Mouse (Mus musculus) spleen, postnatal 14 days (tissue): ENCODE measurements at regions not wholly inside any gene's neighbourhood (a gene's known extent, or its start where the extent isn't known, plus 50 kb on each side); places are given as distances from the start of the nearest gene placed in this dataset.

ENCODE experiments used
- DNase-seq, 2 experiments: peaks; one replicate each; pipeline ENCODE4 v3.0.0; 2021 to 2022; ENCODE audit warnings: low spot score in 2 of 2

GRCm38 (mm10) chr2:45630081-45630480, 512.9 kb upstream of the Zeb2 start:
- DNase-seq, result no peak

DNA sequence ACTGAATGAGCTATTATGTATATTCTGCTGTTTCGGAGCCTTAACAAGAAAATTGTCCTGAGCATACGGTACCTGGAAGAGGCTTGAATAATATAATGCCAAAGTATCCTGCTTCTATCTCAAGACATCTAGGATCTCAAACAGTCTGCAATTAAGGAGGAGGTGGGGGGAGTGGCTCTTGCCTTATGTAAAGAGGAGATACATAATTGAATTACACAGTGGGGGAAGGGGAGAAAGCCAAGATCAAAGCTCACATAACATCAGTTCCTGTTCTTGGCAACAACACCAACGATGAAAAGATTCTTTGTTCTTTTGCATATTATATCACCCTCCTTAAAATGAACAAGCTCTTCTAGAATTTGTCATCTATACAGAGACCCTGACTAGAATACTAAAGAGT, 512.4 kb upstream of the Zeb2 start:
- DNase-seq, result no peak

DNA sequence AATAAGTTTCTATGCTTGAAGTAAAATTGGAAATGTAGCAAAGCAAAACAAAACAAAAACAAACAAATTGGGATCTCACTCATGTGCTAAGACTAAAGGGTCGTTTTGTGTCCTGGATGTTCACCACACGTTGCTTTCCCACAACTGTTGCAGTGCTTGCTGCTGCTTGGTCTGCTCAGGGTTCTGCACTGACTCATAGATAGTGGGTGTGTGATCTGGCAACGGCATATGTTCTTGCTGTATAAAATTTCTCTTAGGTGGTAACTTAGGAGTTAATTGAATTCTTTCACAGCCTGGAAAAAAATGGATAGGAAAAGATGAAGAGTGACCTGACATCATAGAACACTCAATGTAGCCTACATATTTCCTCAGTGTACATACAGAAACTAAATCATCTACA, 505.9 kb upstream of the Zeb2 start:
- no peak for DNase-seq

DNA sequence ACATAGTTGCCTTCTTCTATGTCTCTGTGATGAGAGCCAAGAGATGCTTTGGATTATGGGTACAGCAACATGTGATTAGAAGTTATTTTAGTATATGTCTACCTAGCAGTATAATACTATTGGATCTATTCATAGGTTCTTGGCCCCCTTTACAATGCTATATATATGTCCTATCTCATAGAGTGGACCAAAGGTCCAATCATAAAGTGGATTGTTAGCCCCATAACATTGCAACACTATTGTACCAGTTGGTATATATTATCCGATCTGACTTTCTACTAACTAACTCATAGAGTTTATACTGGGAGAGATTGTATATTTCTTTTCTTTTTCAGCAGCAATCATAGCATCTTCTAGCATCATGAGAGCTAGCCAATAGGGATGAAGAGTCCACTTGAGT, 491.7 kb upstream of the Zeb2 start:
- no peak for DNase-seq

- DNase-seq, result no peak
Observed at GRCm38 (mm10) chr2:45607393-45607792, 490.2 kb upstream of the Zeb2 start.

- no peak for DNase-seq
Observed at GRCm38 (mm10) chr2:45601332-45601900, 484.2 kb upstream of the Zeb2 start.

- no peak for DNase-seq
Observed at GRCm38 (mm10) chr2:45593765-45594164, 476.6 kb upstream of the Zeb2 start.

DNA sequence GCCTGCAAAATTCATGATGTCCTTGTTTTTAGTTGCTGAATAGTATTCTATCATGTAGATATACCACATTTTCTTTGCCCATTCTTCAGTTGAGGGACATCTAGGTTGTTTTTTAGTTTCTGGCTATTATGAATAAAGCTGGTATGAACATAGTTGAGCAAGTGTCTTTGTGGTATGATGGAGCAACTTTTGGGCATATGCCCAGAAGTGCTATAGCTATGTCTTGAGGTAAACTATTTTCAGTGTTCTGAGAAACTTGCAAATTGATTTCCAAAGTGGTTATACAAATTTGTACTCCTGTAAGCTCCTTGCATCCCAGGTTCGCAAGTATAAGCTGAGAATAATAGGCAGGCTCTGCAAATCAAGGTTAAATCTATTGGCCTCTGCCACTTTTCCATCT, 473.8 kb upstream of the Zeb2 start:
- no peak for DNase-seq

GRCm38 (mm10) chr2:45588248-45588647, 471.1 kb upstream of the Zeb2 start:
- no peak for DNase-seq

DNA sequence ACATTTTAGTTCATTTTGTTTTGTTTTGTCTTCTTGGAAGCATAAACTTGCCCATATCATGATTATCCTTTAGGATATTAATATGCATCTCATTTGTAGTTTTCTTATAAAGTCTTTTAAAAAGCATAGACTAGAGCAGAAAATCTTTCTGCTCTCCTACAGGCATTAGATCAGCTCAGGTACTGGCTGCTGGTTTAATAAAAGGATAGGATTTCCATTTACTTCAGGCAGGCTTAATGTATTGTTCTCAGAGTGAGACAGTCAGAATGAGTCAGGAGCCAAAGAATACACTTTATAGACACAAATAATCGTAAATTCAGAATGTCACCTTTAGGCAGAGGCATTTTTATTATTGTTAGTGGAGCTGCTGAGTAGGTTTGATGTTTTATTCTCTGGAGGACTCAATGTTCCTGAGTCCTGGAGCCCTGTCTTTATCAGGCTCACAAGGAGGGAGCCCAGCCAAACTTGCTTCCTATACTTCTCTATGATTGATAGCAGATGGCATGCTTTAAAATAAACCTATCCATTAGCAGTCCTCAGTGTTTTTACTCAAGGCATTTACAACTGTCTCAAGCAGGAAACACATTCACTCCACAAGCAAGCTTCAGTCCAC, 469.5 kb upstream of the Zeb2 start:
- no peak for DNase-seq

DNA sequence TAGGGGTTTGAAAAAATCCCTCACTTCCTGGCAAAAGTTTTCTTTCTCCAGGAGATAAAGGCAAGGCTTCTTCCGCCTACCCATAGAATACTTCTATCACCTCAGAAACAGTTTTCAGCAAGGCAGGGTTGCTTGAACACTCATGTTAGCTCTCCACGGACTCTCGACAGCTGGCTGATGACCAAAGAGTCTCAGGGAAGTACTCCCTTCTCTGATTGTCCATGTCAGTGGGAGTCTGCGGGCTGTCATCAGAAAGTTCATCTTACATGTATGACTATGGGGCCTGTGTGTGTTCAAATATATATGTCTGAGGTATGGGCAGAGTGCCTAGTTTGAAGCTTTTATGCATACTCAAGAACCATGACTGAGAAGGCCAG, 464.3 kb upstream of the Zeb2 start:
- DNase-seq, result no peak

- no peak for DNase-seq
Observed at GRCm38 (mm10) chr2:45580838-45581548, 463.8 kb upstream of the Zeb2 start.

GRCm38 (mm10) chr2:45572906-45573305, 455.7 kb upstream of the Zeb2 start:
- DNase-seq, result no peak

- DNase-seq, result no peak
Observed at GRCm38 (mm10) chr2:45554707-45555106, 437.5 kb upstream of the Zeb2 start.

DNA sequence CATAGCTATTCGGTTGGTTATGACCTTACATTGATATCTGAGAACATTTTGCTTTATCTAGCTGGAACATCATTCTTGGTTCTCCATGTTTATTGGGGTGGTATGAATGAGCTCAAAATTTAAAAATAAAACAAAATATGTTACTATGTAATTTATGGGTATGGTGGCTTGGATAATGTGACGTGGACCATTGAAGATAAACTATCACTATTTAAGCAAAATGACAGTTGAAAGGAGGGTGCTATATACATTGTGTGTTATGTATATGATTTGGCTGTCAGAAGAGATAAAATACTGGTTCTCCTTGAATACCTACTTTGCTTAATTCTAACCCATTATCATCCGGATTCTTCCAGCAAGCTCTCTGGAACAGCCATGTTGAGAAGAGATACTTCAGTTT, 424.2 kb upstream of the Zeb2 start:
- no peak for DNase-seq

DNA sequence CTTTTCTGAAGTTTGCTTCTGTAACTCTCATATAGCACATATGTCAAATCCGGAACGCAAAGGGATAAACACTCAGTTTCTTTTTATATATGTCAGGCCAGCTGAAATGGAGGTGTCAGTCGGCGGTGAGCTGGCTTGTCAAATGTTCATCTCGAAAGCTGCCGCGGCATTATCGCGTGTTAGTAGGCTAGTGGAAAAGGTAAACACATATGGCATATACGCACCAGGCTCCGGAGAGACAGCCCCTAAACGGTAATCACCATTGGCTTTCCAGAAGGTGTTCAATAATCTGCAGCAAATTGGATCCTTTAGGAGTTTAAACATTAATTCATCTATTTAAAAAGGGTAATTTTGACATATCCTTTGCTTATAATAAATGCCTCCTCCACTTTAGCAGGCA, 421.8 kb upstream of the Zeb2 start:
- DNase-seq, result no peak

- no peak for DNase-seq
Observed at GRCm38 (mm10) chr2:45537722-45538121, 420.5 kb upstream of the Zeb2 start.

- DNase-seq, result no peak
Observed at GRCm38 (mm10) chr2:45534806-45535205, 417.6 kb upstream of the Zeb2 start.

GRCm38 (mm10) chr2:45522310-45522709, 405.1 kb upstream of the Zeb2 start:
- DNase-seq, result no peak

DNA sequence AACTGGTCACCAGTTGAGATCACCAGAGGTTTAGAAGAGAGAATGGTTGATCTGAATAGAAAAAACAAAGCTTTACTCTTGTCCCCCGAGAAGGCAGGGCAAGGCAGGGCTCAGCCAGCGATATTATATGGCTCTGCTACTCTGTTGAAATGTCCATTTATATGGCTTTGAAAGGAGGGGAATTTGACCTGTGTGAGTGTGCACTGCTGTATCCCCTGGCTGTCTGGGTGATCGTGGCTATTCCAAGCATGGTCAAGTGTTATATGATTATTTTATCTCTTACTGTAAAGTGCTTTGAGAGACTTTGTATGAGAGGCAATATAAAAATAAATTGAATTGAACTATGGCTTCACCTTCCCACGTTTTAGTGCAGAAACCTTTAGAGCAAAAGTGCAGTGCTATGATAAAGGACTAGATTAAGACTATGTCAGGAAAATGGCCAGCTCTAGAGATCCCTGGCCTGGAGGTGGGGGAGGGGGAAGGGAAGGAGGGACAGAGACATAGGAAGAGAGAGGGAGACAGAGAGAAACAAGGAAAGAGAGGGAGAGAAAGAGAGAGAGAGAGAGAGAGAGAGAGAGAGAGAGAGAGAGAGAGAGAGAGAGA, 402.5 kb upstream of the Zeb2 start:
- DNase-seq, result no peak

DNA sequence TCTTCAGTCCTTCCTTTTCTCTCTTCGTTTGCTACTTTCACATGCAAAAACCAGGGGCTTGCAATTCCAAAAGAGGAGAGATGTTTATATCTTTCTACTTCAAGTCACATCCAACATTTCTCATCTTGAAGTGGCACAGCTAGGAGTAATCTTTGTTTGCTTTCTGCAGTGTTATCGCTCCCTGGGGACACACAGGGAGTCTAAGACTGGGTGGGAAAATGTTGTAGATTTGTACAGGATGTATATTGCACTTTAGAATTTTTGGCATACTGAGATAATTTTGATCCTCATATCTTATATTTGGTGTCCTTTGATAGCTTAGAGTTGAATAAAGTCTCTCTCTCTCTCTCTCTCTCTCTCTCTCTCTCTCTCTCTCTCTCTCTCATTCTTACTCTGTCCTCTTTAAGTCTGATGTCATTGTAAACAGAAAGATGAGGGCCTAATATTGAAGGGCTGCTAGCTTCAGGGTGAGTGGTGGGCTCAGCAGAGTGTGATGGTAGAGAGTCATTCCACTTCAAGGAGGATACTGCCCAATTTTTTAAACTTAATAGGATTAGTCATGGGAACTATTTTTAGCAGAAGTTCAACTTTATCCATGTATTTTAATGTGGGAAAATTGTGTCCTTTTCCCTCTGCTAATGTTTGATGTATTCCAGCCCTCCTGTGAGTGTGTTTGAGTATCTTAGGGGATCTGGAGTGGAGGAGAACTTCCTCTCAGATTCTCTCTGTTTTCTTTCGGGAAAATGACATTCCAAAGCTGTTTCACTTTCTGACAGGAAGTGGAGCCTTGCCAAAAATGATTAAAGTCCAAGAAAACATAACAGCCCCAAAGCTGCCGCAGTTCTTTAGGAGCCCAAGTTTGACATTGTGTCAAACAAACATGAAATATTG, 397.3 kb upstream of the Zeb2 start:
- DNase-seq, result no peak

- no peak for DNase-seq
Observed at GRCm38 (mm10) chr2:45512852-45513251, 395.7 kb upstream of the Zeb2 start.
